41 mouse cellular contexts compared by ENCODE assay signal in genomic region chr14:41030989-41031513, GRCm38 (mm10). TPM values are rescaled to one million over a fixed set of nuclear protein-coding genes. Genes with fewer than 3 reads are reported as not detected.
"Had no signal": no experiment of that assay in that cellular context is flagged by ENCODE, and none has a peak within 500 bp of the region (broad histone marks: within the 10 kb centered on the region; RNA-seq: fewer than 3 reads in every experiment).

No protein-coding gene starts in this region.

- H3K27ac ChIP-seq: gastrocnemius, adult 2 months; heart, adult 2 months; heart, embryonic 13.5 days; heart, embryonic 15.5 days; hindbrain, embryonic 13.5 days; hindbrain, embryonic 15.5 days; hindbrain, postnatal 0 days; kidney, embryonic 15.5 days; kidney, postnatal 0 days; left cerebral cortex, adult 2 months; limb, embryonic 10.5 days; limb, embryonic 12.5 days; liver, embryonic 13.5 days; liver, embryonic 15.5 days had no signal

- H3K27me3 ChIP-seq: heart, embryonic 13.5 days; heart, embryonic 15.5 days; hindbrain, embryonic 13.5 days; hindbrain, embryonic 15.5 days; kidney, embryonic 15.5 days; limb, embryonic 12.5 days; liver, embryonic 13.5 days; liver, embryonic 15.5 days had no signal

- H3K36me3 ChIP-seq: heart, embryonic 13.5 days; heart, embryonic 15.5 days; hindbrain, embryonic 13.5 days; hindbrain, embryonic 15.5 days; kidney, embryonic 15.5 days; limb, embryonic 10.5 days; limb, embryonic 12.5 days; liver, embryonic 13.5 days; liver, embryonic 15.5 days had no signal

- H3K4me3 ChIP-seq: gastrocnemius, adult 2 months; heart, adult 2 months; heart, embryonic 13.5 days; heart, embryonic 15.5 days; hindbrain, embryonic 13.5 days; hindbrain, embryonic 15.5 days; kidney, embryonic 15.5 days; left cerebral cortex, adult 2 months; limb, embryonic 10.5 days; limb, embryonic 12.5 days; liver, embryonic 13.5 days; liver, embryonic 15.5 days had no signal

- H3K9me3 ChIP-seq: heart, embryonic 13.5 days; heart, embryonic 15.5 days; hindbrain, embryonic 13.5 days; hindbrain, embryonic 15.5 days; kidney, embryonic 15.5 days; limb, embryonic 10.5 days; limb, embryonic 12.5 days; liver, embryonic 13.5 days; liver, embryonic 15.5 days had no signal

- ATAC-seq: hindbrain, postnatal 0 days; intestine, embryonic 16.5 days had no signal

- DNase-seq: gastrocnemius, adult 2 months; gastrocnemius, postnatal 10 days; gastrocnemius, postnatal 25 days; heart, adult 2 months; heart, postnatal 14 days; heart, postnatal 36 days; kidney, adult 11 months; kidney, adult 2 months; kidney, adult 9 months; kidney, postnatal 14 days; kidney, postnatal 36 days; layer of hippocampus, adult 9-11 months; layer of hippocampus, postnatal 36 days; liver; liver, embryonic 13.5 days had no signal

- H3K4me1 ChIP-seq: hindbrain, embryonic 13.5 days; hindbrain, embryonic 15.5 days; kidney, embryonic 15.5 days; limb, embryonic 10.5 days; limb, embryonic 12.5 days had no signal

- H3K9ac ChIP-seq: heart, embryonic 13.5 days; heart, embryonic 15.5 days; hindbrain, embryonic 13.5 days; hindbrain, embryonic 15.5 days; kidney, embryonic 15.5 days; limb, embryonic 12.5 days; liver, embryonic 13.5 days; liver, embryonic 15.5 days had no signal

- H3K4me2 ChIP-seq: heart, embryonic 11.5 days; heart, embryonic 13.5 days; heart, embryonic 15.5 days; hindbrain, embryonic 13.5 days; hindbrain, embryonic 15.5 days; kidney, embryonic 15.5 days; limb, embryonic 12.5 days; liver, embryonic 11.5 days; liver, embryonic 13.5 days; liver, embryonic 15.5 days had no signal

RNA-seq across cellular contexts. Expression of gene Dydc2, which starts 38.0 kb away (rescaled TPM):
- total RNA-seq: gastrocnemius, adult 2 months; gastrocnemius, postnatal 10 days; gastrocnemius, postnatal 25 days; gastrocnemius, postnatal 4 days; granulocyte monocyte progenitor cell, adult 5-6 weeks; heart, adult 2 months; heart, postnatal 14 days; heart, postnatal 36 days; hematopoietic stem cell, adult 5-6 weeks; hindbrain, postnatal 0 days; left cerebral cortex, postnatal 14 days had no signal
- polyA plus RNA-seq: heart, adult 2 months; heart, embryonic 15.5 days; heart, postnatal 0 days; intestine, embryonic 14.5 days; intestine, embryonic 16.5 days; kidney, adult 2 months; kidney, embryonic 15.5 days; kidney, postnatal 0 days; large intestine, adult 2 months; limb, embryonic 10.5 days; limb, embryonic 12.5 days; limb, embryonic 14.5 days; liver, embryonic 11.5 days; liver, embryonic 13.5 days; liver, embryonic 15.5 days had no signal

RNA-seq across cellular contexts. Expression of gene Dydc1, which starts 41.7 kb away (rescaled TPM):
- total RNA-seq: gastrocnemius, adult 2 months; gastrocnemius, postnatal 10 days; gastrocnemius, postnatal 25 days; gastrocnemius, postnatal 4 days; granulocyte monocyte progenitor cell, adult 5-6 weeks; heart, adult 2 months; heart, postnatal 14 days; heart, postnatal 36 days; hematopoietic stem cell, adult 5-6 weeks; hindbrain, postnatal 0 days; layer of hippocampus, adult 18-20 months; layer of hippocampus, adult 8-10 months; layer of hippocampus, postnatal 14 days; layer of hippocampus, postnatal 36 days; left cerebral cortex, adult 2 months; left cerebral cortex, postnatal 14 days; left cerebral cortex, postnatal 36 days had no signal
- polyA plus RNA-seq: heart, adult 2 months; heart, embryonic 11.5 days; heart, embryonic 13.5 days; heart, embryonic 15.5 days; heart, postnatal 0 days; hindbrain, embryonic 15.5 days; hindbrain, postnatal 0 days; intestine, embryonic 14.5 days; intestine, embryonic 16.5 days; kidney, adult 2 months; kidney, postnatal 0 days; large intestine, adult 2 months; limb, embryonic 10.5 days; limb, embryonic 12.5 days; limb, embryonic 14.5 days; liver, embryonic 11.5 days; liver, embryonic 13.5 days; liver, embryonic 15.5 days had no signal
